Mouse (Mus musculus): ENCODE results near the gene Elavl4.

DNA sequence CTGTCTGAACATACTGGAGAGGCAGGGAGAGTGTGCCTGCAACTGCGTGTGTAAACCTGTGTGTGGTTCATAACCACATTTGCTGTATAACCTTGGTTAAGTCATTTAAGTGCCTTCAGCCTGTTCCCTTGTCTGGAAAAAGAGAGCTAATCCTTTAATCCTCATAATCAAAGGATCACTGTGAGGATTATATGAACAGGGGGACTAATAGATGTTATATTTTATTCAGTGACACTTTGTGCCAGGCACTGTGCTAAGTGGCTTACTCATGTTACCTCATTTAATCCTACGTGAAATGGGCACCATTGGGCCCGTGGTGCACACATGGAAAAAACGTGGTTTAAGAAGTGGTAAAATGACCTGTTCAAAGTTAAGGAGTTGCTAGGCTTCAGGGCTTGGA lies 119.9 kb downstream of the Elavl4 start:
- no peak for TF ChIP-seq TCF12 (IDR thresholded peaks at IDR 0.05; ENCODE audit: insufficient read depth, poor library complexity, severe bottlenecking)
- TF ChIP-seq POLR2AphosphoS2 (IDR thresholded peaks at IDR 0.05; ENCODE audit: insufficient read length, low read depth), result no peak
- TF ChIP-seq POLR2A (IDR thresholded peaks at IDR 0.05; ENCODE audit: insufficient read length, low read depth), result no peak
- TF ChIP-seq SRF (IDR thresholded peaks at IDR 0.05; ENCODE audit: control insufficient read depth, insufficient read length, low read depth), result no peak
- TF ChIP-seq E2F4 (IDR thresholded peaks at IDR 0.05; ENCODE audit: insufficient read depth), result no peak
- TF ChIP-seq CEBPB (IDR thresholded peaks at IDR 0.05; ENCODE audit: insufficient read depth, poor library complexity, severe bottlenecking), result no peak
- TF ChIP-seq MAX (IDR thresholded peaks at IDR 0.05; ENCODE audit: low read depth), result no peak
- TF ChIP-seq USF1 (IDR thresholded peaks at IDR 0.05; ENCODE audit: low read depth), result no peak
- TF ChIP-seq MYOD1 (IDR thresholded peaks at IDR 0.05; ENCODE audit: control insufficient read depth in 1 of 3, insufficient read length in 2 of 3, low read depth in 2 of 3), result no peak

Data from myocyte (in vitro differentiated cells).